Mouse (Mus musculus): ENCODE data around the gene Bmp5. TPM values are rescaled to one million over a fixed set of nuclear protein-coding genes. Genes with fewer than 3 reads are reported as not detected.
A peak's percentile ranks its signal among the peaks of the same experiment; 100 is the strongest.

Bmp5 gene
- total and polyA plus RNA-seq, 2 experiments from 2014 or later: 2.5 to 3.0 TPM

DNA sequence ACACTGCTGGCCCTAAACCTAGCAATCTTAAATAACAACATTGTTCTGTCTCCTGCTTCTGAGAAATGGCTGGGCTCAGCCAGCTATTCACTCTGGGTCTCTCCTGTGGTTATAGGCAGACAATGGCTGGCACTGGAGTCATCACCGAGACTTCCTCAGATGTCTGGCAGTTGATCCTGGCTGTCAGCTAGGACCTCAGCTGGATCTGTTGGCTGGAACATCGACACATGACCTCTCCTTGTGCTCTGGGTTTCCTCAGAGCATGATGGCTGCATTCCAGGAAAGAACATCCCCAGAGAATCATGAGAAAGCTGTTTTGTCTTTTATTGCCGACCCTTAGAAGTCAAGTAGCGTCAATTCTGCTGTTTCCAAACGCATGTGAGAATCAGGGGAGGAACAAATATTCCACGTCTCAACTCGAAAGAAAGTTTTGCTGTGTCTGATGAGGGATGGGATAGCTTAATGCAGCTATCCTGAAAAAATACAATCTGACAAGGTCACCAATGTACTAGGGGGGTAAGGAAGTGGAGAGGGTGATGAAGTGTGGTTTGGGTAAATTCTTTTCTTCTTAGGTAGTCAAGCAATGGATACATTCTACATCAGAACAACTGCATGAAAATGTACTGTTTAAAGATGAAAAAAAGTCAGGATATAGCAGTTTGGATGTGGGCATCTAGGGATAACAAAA lies 135.1 kb downstream of the Bmp5 start:
- Histone ChIP-seq H3K9me3 (ENCODE audit: low read length) (no peaks in the 10 kb centered on the region), H3K27ac (ENCODE audit: low read depth, low read length) (no peak overlapping the region), H3K4me3 (ENCODE audit: low read depth, low read length) (no peak overlapping the region), H3K4me2 (ENCODE audit: low read depth, low read length, poor library complexity, severe bottlenecking) (no peak overlapping the region), H3K4me1 (ENCODE audit: insufficient read depth, low read length) (no peaks in the 10 kb centered on the region), H3K27me3 (ENCODE audit: insufficient read depth, low read length) (no peaks in the 10 kb centered on the region), H3K9ac (replicated peaks; ENCODE audit: low read length, poor library complexity, severe bottlenecking) (no peak overlapping the region), H3K36me3 (ENCODE audit: insufficient read depth, low read length) (no peaks in the 10 kb centered on the region)
- TF ChIP-seq CTCF (IDR thresholded peaks at IDR 0.05): no peak
- WGBS: 41% methylated on average over 7 of the region's 7 CpGs
- peak; percentile 85 for DNase-seq (ENCODE audit: low spot score)
- peak; percentile 44; the same call in 1 of the 2 replicates for ATAC-seq (ENCODE audit: low FRiP score)

DNA sequence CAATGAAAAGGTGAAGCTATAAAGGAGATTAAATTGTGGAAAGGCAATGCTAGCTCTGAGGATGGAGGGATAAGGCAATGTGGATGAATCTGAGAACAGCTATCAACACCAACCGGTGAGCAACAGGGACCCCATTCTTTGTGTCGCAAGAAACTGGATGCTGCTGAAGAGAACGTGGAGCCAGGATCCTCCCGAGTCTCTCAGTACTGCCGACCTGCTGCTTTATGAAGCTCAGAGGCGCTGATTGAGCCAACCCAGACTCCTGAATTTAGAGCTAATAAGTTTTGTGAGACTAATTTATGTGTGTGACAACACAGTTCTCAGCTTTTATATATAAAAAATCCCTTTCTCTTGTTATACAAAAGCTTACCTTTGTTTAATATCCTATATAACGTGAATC lies 136.4 kb downstream of the Bmp5 start:
- Histone ChIP-seq H3K4me2 (ENCODE audit: low read depth, low read length, poor library complexity, severe bottlenecking) (no peak overlapping the region), H3K9ac (replicated peaks; ENCODE audit: low read length, poor library complexity, severe bottlenecking) (no peak overlapping the region), H3K4me3 (ENCODE audit: low read depth, low read length) (no peak overlapping the region), H3K4me1 (ENCODE audit: insufficient read depth, low read length) (no peaks in the 10 kb centered on the region), H3K27me3 (ENCODE audit: insufficient read depth, low read length) (no peaks in the 10 kb centered on the region), H3K27ac (ENCODE audit: low read depth, low read length) (no peak overlapping the region), H3K36me3 (ENCODE audit: insufficient read depth, low read length) (no peaks in the 10 kb centered on the region), H3K9me3 (ENCODE audit: low read length) (no peaks in the 10 kb centered on the region)
- ATAC-seq (ENCODE audit: low FRiP score) (no peak), DNase-seq (ENCODE audit: low spot score) (no peak)
- no peak for TF ChIP-seq CTCF (IDR thresholded peaks at IDR 0.05)
- 67% methylated on average over 7 of the region's 7 CpGs for WGBS

DNA sequence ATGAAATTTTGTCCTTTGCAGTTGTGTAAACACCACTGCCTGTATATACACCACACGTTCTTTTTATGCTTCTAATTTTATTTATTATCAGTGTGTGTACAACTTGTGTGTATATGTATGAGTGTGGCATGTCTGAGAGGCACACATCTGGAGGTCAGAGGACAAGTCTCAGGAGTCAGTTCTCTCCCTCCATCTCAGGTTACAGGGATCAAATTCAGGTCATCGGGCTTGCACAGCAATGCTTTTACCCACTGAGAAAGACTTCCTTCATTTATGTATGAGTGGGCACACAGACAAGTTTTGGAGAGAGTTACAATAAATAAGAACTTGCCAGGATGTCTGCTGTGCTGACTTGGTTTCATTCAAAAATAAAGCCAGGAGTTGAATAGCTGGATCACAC lies 140.9 kb downstream of the Bmp5 start:
- no peaks in the 10 kb centered on the region for H3K27me3 ChIP-seq (ENCODE audit: insufficient read depth, low read length)
- H3K9ac ChIP-seq (replicated peaks; ENCODE audit: low read length, poor library complexity, severe bottlenecking): no peak overlapping the region
- ATAC-seq (ENCODE audit: low FRiP score) (no peak), DNase-seq (ENCODE audit: low spot score) (no peak)
- H3K36me3 ChIP-seq (ENCODE audit: insufficient read depth, low read length): no peaks in the 10 kb centered on the region
- 56% methylated on average over 2 of the region's 2 CpGs for WGBS
- no peaks in the 10 kb centered on the region for H3K9me3 ChIP-seq (ENCODE audit: low read length)
- no peak for TF ChIP-seq CTCF (IDR thresholded peaks at IDR 0.05)
- no peak overlapping the region for H3K4me3 ChIP-seq (ENCODE audit: low read depth, low read length)
- H3K27ac ChIP-seq (ENCODE audit: low read depth, low read length): no peak overlapping the region
- no peak overlapping the region for H3K4me2 ChIP-seq (ENCODE audit: low read depth, low read length, poor library complexity, severe bottlenecking)
- no peaks in the 10 kb centered on the region for H3K4me1 ChIP-seq (ENCODE audit: insufficient read depth, low read length)

DNA sequence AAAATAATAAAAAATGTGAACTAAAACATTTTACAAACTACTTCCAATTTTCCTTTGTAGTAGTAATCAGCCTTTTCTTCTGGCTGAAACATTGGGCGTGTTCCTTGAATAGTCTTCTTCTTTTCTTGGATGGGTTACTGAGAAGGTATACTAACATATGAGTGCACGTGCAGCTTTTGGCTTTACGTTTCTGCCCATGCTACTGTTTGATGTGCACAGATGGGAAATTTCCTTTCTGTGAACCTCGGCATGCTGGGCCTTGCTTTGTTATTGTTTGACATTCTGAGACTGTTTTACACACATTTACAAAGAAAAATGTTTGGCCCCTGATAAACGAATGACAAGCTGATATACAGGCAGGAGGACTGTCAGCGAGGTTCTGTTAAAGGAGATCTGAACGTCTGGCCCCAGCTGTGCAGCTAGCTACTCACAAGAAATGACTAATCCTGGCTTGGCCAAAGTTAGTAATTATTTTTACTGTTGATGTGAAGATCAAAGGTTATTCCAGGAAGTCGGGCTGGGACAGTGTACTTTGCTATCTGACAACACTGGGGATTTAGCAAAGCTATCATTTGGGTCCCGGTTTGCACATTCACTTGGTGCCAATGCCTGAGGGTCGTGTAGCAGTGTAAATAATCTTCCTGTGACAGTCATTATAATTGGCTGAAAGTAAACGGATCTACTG lies 152.2 kb downstream of the Bmp5 start:
- no peak overlapping the region for H3K27ac ChIP-seq (ENCODE audit: low read depth, low read length)
- H3K4me2 ChIP-seq (ENCODE audit: low read depth, low read length, poor library complexity, severe bottlenecking): no peak overlapping the region
- H3K4me1 ChIP-seq (ENCODE audit: insufficient read depth, low read length): no peaks in the 10 kb centered on the region
- no peaks in the 10 kb centered on the region for H3K27me3 ChIP-seq (ENCODE audit: insufficient read depth, low read length)
- no peak overlapping the region for H3K4me3 ChIP-seq (ENCODE audit: low read depth, low read length)
- no peaks in the 10 kb centered on the region for H3K9me3 ChIP-seq (ENCODE audit: low read length)
- DNase-seq (ENCODE audit: low spot score) (no peak), ATAC-seq (ENCODE audit: low FRiP score) (no peak)
- no peak for TF ChIP-seq CTCF (IDR thresholded peaks at IDR 0.05)
- no peaks in the 10 kb centered on the region for H3K36me3 ChIP-seq (ENCODE audit: insufficient read depth, low read length)
- H3K9ac ChIP-seq (replicated peaks; ENCODE audit: low read length, poor library complexity, severe bottlenecking): no peak overlapping the region
- WGBS: 43% methylated on average over 11 of the region's 11 CpGs

DNA sequence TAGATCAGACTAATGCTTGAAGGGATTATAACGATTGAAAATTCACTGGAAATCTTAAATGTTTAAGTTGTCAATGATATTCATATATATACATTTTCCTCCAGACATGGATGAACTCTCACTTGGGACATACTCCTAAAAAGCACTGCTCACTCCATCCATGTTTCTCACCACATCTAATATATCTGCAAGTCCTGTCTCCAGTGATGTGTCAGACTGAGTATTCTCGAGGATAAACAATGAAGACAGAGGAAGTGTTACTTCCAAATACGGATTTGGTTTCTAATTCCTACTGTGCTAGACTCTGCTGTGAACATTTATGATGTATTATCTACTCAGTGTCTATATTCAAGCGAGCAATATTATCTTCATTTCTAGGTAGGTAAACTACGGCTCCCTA lies 152.9 kb downstream of the Bmp5 start:
- Histone ChIP-seq H3K9me3 (ENCODE audit: low read length) (no peaks in the 10 kb centered on the region), H3K9ac (replicated peaks; ENCODE audit: low read length, poor library complexity, severe bottlenecking) (no peak overlapping the region), H3K4me3 (ENCODE audit: low read depth, low read length) (no peak overlapping the region), H3K4me1 (ENCODE audit: insufficient read depth, low read length) (no peaks in the 10 kb centered on the region), H3K27ac (ENCODE audit: low read depth, low read length) (no peak overlapping the region), H3K36me3 (ENCODE audit: insufficient read depth, low read length) (no peaks in the 10 kb centered on the region), H3K27me3 (ENCODE audit: insufficient read depth, low read length) (no peaks in the 10 kb centered on the region), H3K4me2 (ENCODE audit: low read depth, low read length, poor library complexity, severe bottlenecking) (no peak overlapping the region)
- ATAC-seq (ENCODE audit: low FRiP score): no peak
- DNase-seq (ENCODE audit: low spot score): no peak
- no peak for TF ChIP-seq CTCF (IDR thresholded peaks at IDR 0.05)
- 80% methylated on average over 5 of the region's 5 CpGs for WGBS

DNA sequence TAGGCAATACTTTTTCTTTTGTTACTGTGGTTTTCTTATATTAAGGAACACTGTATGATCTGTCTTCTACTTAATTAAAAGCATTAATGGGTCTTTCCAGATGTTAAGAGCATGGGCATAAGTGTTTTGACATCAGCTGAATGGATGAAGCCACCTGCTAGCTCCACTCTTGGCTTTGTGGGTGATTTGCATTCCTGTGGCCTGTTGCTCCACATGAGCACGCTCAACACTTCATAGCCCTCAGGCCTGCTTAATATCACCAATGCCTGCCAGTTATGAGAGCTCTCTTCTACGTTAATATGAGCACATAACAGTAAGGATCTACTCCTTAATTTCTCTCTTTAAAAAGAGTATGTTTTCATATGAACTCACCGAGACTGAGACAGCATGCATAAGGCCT lies 169.5 kb downstream of the Bmp5 start:
- Histone ChIP-seq H3K36me3 (ENCODE audit: insufficient read depth, low read length) (no peaks in the 10 kb centered on the region), H3K4me3 (ENCODE audit: low read depth, low read length) (no peak overlapping the region), H3K4me2 (ENCODE audit: low read depth, low read length, poor library complexity, severe bottlenecking) (no peak overlapping the region), H3K4me1 (ENCODE audit: insufficient read depth, low read length) (no peaks in the 10 kb centered on the region), H3K27me3 (ENCODE audit: insufficient read depth, low read length) (no peaks in the 10 kb centered on the region), H3K9me3 (ENCODE audit: low read length) (no peaks in the 10 kb centered on the region), H3K27ac (ENCODE audit: low read depth, low read length) (no peak overlapping the region), H3K9ac (replicated peaks; ENCODE audit: low read length, poor library complexity, severe bottlenecking) (no peak overlapping the region)
- DNase-seq (ENCODE audit: low spot score) (no peak), ATAC-seq (ENCODE audit: low FRiP score) (no peak)
- 82% methylated on average over 3 of the region's 3 CpGs for WGBS
- no peak for TF ChIP-seq CTCF (IDR thresholded peaks at IDR 0.05)

Small RNAs within 50 kb of the gene (microRNA-seq; reads per million reads assigned to microRNA genes)
- not detected for gene Gm44355 (ENCODE audit: borderline number of aligned reads)

Other genes with a start within 250 kb of the Bmp5 start
- gene Tmod3, start 215.7 kb upstream of the Bmp5 start, total RNA-seq (2014; rRNA removed): 35.8 and 45.4 TPM in 2 replicates
- gene Tmod3, start 215.7 kb upstream of the Bmp5 start, polyA plus RNA-seq (2015; fragmentation: Nextera tagmentation; extraction: Ambion mirVana): 64.0 and 65.5 TPM in 2 replicates
- gene Tmod2, start 164.0 kb upstream of the Bmp5 start, total RNA-seq (2014; rRNA removed): 168 and 210 TPM in 2 replicates
- gene Tmod2, start 164.0 kb upstream of the Bmp5 start, polyA plus RNA-seq (2015; fragmentation: Nextera tagmentation; extraction: Ambion mirVana): 379 and 434 TPM in 2 replicates
- gene Lysmd2, start 149.6 kb upstream of the Bmp5 start, total RNA-seq (2014; rRNA removed): 29.2 and 32.4 TPM in 2 replicates
- gene Lysmd2, start 149.6 kb upstream of the Bmp5 start, polyA plus RNA-seq (2015; fragmentation: Nextera tagmentation; extraction: Ambion mirVana): 33.6 and 39.4 TPM in 2 replicates
- gene Scg3, start 91.3 kb upstream of the Bmp5 start, total RNA-seq (2014; rRNA removed): 115 and 126 TPM in 2 replicates
- gene Scg3, start 91.3 kb upstream of the Bmp5 start, polyA plus RNA-seq (2015; fragmentation: Nextera tagmentation; extraction: Ambion mirVana): 125 and 139 TPM in 2 replicates
- gene Hmgcll1, start 239.5 kb downstream of the Bmp5 start, total RNA-seq (2014; rRNA removed): 29.8 and 32.4 TPM in 2 replicates
- gene Hmgcll1, start 239.5 kb downstream of the Bmp5 start, polyA plus RNA-seq (2015; fragmentation: Nextera tagmentation; extraction: Ambion mirVana): 16.8 and 18.9 TPM in 2 replicates